Mouse (Mus musculus) bone marrow, adult 2 months (tissue): Measurements from ENCODE around the gene Gm45618.

Experiments used
- CTCF ChIP-seq: fragments of 200-500 bp; IDR thresholded peaks from 2 replicates; pipeline ENCODE4 v1.5.1; 2011; ENCODE audit warnings: low read length, control low read depth; ENCODE audit not compliant: control insufficient read depth, insufficient read depth
- POLR2A ChIP-seq: fragments of 200-500 bp; IDR thresholded peaks from 2 replicates; pipeline ENCODE4 v1.6.1; 2011; ENCODE audit warnings: low read depth, mild to moderate bottlenecking, control low read depth, low read length, borderline replicate concordance; ENCODE audit not compliant: control insufficient read depth

DNA sequence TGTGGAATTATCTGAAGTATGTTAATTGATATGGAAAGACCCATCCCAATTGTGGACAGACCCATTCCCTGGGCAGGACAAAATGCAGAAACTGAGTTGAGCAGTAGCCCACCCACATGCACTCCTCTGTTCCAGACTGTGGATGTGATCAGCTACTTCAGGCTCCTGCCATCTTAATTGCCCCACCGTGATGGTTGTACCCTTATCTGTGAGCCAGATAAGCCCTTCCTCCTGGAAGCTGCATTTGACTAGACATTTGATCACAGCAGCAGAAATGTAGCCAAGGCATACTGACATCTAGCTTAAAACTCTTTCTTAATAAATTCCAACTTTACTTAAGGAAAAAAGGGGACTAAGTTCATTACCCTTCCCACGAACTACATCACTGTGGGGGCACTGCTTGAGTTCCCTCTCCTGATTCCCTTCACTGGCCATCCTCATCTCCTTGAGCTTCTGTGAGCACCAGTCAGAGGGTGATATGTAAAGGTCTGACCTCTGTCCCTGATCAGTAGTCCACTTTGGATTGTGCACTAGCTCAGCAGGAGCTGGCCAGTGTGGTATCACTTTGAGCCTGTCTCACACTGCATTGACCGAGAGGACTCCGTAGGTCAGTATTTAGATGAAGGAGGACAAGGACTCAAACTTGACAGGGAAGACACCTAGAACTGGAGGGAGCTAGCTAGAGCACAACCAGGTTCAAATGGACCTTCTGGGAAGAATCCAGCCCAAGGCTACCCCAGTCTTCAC is 34.2 kb downstream of the Gm45618 start:
- no peak for TF ChIP-seq POLR2A
- no peak for TF ChIP-seq CTCF
